Mouse (Mus musculus): ENCODE results near the gene Dph2.

The Dph2 gene

DNA sequence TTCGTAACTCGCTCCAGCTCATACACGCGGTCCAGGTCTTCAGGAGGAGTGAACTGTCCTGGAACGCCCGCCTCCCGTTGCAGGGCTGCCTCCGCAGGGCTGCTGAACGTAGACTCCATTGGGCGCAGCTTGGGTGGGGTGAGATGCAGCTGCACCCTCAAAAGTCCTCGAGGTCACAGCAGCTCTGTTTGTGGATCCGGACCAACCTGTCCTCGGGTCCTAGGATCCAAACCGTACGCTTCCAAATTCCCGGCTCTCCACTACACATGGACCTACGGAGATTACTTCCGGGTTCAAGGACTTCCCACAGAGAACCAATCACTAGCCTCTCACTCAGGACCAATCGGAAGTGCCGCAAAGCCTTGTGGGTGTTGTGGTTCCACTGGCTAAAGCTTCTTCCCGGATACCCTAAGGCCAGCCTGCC lies at the start of gene Dph2:
Gene Dph2, minus strand, starts transcription at position 295 of the 424 bp plus-strand sequence.
- in situ Hi-C loops (cut with MboI; ENCODE audit: unreplicated experiment in 2 of 2): no loop called here

DNA sequence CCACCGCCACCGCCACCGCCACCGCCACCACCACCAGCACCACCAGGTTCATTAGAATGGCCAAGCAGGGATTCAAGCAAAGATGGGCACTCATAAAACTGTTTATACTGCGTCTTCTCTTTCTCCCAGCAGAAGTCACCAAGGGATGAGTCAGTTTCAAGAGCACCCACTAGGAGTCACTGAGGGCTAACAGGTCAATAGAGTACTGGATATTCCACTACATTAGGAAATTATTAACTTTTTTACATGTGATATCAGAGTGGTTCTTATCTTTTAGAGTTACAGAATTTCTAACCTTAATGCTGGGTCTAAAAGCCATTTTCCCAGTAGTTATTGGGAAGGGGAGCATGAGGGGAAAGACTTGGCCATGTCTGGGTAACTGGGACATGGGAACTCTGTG lies 45.1 kb upstream of the Dph2 start:
- in situ Hi-C loops (cut with MboI; ENCODE audit: unreplicated experiment in 2 of 2): no loop called here

DNA sequence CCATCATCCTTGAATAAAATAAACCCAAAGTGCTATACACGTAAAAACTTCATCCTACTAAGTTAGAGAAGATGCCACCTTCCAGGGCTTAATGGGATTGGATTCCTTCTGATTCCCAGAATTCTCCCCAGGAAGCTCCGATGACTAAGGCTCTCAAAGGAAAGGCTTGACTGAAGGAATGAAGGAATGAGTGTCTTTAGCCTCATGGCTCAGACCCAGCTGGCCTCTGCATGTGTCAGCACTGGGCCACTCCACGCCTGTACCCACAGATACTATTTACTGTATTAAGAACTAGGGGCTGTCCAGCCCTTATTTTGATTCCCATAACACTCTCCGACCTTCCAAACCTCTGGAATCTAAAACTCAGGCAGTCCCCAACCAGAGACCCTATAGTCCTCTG lies 42.2 kb upstream of the Dph2 start:
- in situ Hi-C loops (cut with MboI; ENCODE audit: unreplicated experiment in 2 of 2): no loop called here

DNA sequence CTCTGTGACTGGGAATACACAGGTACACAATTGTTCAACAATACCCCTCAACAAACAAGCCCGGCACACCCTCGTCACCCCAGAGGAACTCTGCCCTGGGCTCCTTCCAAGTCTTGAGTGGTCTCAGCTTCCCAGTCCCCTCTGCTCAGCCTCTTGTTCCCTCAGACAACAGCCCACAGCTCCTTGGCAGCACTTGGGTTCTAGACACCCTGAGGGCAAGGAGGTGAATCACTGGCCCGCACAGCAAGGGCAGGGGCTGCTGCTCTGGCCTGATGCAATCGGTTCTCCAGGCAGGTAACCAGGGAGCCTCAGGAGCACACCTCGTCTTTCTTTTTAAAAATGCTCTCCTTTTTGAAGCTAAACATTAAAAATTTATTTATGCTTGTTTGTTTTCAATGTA lies 41.4 kb upstream of the Dph2 start:
- in situ Hi-C loops (cut with MboI; ENCODE audit: unreplicated experiment in 2 of 2): no loop called here

DNA sequence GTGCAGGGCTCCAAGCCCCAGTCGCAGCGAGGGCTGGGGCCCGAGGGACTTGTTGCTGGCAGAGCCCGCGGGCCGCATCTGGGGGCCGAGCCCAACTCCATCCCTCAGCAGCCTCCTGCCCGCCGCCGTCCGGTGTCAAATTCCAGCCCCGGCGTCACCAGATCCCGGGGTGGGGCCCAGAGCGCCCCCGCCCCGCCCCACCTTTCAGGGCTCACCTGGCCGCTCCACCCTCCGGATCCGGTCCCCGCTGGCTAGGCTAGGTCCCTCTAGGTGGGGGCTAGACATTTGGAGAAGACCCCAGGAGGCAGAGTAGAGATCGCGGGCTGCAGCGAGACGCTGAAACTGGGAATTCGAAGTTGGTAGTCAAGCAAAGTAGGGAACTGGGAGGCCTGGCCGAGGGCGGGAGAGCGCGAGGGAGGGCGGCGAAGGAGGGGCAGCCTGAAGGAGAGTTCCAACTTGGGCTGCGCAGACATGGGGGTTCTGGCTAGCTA lies 37.6 kb upstream of the Dph2 start, which contains the start of gene Artn:
Gene Artn, minus strand, starts transcription at position 373 of the 491 bp plus-strand sequence.
- in situ Hi-C loops (cut with MboI; ENCODE audit: unreplicated experiment in 2 of 2): loop anchor here (5.0 to 10.0 kb wide), 3 partner anchors 42 to 155 kb away; partner anchors contain the start of genes Atp6v0b (in 1 of the 2) and Slc6a9 (in 1 of the 2)

DNA sequence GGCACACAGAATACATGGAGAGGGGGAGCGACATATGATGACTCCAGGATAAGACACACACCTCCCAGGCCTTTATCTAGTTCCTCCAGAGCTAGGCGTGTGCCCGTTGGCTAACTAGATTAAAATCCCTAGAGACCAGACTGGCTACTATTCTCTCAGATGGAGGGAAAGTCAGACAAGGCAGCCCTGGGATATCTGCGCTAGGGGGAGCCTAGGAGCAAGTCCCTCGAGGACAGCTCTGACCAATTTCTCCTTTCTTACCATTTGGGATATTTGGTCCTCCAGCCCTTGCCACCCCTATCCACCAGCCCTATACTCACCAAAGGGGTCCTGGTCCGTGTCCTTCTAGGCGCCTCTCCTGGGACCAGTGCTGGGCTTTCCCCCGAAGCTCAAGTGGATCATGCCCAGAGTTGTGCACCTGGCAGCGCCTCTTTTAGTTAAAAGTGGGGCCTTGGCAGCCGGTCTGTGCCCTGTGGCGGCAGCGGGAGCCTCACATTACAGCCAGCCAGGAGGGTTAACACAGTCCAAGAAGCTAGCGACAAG lies 36.9 kb upstream of the Dph2 start:
- in situ Hi-C loops (cut with MboI; ENCODE audit: unreplicated experiment in 2 of 2): loop anchor here (5.0 to 10.0 kb wide), 3 partner anchors 41 to 156 kb away; partner anchors contain the start of genes Atp6v0b (in 1 of the 2) and Slc6a9 (in 1 of the 2)

DNA sequence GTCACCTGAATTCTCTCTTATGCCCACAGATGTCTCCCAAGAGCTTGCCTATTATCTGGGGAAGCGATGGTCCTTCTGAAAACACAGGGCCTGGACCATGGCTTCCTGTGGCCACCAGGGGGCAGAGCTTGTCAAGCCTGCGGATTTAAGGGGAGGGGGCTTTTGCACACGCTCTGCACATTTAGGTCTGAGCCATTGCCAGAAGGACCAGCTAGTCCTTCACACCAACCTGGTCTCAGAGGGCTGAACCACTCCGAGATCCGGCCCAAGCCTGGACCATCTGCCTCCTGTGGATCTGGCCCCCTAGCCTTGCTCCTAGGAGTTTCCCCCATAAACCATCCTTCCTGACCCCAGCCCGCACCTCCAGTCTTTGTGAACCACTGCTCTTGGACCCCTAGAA lies 36.4 kb upstream of the Dph2 start:
- in situ Hi-C loops (cut with MboI; ENCODE audit: unreplicated experiment in 2 of 2): loop anchor here (5.0 to 10.0 kb wide), 3 partner anchors 41 to 157 kb away; partner anchors contain the start of genes Atp6v0b (in 1 of the 2) and Slc6a9 (in 1 of the 2)

DNA sequence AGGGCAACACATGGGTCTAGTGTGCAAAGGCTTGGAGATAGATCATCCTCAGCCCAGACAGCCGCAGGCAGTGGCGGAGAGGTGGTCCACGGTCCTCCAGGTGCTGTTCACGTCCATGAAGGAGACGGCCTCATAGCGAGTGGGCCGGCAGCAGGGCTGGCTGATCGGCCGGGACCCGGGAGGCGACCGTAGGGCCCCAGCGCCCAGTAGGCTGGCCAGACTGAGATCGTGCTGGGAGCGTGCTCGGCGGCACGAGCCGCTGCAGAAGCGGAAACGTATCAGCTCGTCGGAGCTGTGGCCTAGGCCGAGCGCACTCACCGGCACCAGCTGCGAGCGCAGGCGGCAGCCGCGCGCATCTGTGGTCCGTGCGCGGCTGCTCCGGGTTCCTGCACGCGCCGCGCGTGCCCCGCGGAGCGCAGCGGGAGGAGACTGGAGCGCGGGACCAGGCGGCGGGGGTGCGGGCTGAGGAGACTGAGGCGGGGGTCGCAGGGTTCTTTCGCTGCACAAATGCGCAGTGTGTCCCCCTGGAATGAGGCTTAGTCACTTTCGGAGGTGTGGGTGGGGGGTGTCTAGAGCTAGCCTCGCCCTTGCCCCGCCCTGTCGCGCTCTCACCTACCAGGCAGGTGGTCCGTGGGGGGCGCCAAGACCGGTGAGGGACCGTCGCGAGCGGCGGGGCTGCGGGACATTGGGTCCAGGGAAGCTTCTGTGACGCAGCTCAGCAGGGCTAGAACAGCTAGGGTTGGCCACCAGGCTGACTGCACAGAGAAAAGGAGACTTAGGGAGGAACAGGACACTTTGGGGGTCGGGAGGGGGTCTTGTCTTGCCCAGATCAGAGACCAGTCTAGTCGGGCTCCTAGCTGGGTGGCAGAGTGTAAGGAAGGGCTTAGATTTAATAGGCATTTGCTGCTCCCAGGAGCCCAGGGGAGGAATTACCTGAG lies 35.0 kb upstream of the Dph2 start:
- in situ Hi-C loops (cut with MboI; ENCODE audit: unreplicated experiment in 2 of 2): loop anchor here (5.0 to 10.0 kb wide), 3 partner anchors 40 to 158 kb away; partner anchors contain the start of genes Atp6v0b (in 1 of the 2) and Slc6a9 (in 1 of the 2)

DNA sequence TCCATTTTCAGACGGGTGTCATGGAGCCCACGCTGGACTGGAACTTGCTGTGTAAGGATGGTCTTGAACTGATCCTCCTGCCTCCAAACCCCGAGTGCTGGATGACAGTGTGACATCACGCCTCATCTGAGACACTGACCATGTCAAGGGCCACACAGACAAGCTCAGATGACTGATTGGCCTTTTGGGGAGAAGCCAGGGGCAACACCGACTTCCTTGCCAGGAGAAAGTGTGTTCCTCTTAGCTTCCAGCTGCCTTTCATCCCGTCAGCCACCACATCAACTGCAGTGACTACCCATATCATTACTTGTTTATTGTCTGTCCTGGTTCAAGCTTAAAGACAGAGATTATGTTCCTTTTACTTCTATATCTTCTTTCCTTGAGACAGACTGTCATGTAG lies 33.1 kb upstream of the Dph2 start:
- in situ Hi-C loops (cut with MboI; ENCODE audit: unreplicated experiment in 2 of 2): loop anchor here (5.0 to 10.0 kb wide), 3 partner anchors 38 to 160 kb away; partner anchors contain the start of genes Atp6v0b (in 1 of the 2) and Slc6a9 (in 1 of the 2)

DNA sequence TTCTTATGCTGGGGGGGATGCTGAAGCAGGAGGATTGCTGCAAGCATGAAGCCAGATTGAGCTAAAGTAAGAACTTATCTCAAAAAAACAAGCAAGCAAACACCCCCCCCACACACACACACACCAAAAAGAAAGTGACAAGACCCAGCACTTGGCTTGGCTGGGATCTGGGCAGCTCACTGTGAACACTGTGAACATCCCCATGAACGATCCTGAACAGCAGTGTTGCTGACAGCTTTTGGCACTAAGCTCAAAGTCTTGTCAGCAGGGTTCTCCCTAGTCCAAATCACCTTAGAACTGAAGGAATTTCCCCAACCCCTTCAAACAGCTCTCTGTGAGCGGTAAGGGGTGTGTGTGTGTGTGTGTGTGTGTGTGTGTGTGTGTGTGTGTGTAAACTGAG lies 31.6 kb upstream of the Dph2 start:
- in situ Hi-C loops (cut with MboI; ENCODE audit: unreplicated experiment in 2 of 2): loop anchor here (10.0 kb wide), 1 partner anchor 161 kb away; no protein-coding TSS in a partner anchor

DNA sequence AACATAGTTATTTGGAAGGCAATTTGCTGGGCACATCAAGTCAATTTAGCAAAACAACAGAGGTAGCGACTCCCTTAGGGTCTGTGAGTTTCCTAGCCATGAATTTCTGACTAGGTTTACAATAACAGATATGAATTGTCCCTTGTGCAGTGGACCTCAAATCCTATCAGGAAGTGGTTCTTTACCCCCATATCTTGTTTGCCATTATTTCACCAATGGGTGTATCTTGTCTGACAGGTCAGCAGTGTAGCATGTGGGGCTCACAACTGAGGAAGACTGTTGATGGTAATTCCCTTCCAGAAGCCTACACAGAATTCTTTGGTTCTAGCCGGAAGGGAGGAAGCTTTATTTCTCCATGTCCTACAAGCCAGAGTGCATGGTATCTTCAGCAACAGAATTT lies 29.5 kb upstream of the Dph2 start:
- in situ Hi-C loops (cut with MboI; ENCODE audit: unreplicated experiment in 2 of 2): loop anchor here (10.0 kb wide), 1 partner anchor 163 kb away; no protein-coding TSS in a partner anchor

DNA sequence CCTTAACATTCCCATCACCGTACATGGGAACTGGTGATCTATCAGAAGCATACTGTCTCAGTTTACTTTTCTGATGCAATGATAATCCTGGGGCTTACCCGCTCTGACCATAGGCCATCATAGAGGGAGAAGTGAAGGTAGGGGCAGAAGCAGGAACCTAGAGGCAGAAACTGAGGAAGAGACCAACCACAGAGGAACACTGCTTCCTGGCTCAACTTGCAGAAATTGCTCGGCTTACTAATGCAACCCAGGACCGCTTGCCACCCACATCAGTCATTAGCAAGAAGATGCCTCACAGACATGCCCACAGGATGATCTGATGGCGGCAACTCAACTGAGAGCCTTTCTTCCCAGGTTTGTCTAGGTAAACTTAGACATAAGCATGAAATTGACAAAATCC lies 26.9 kb upstream of the Dph2 start:
- in situ Hi-C loops (cut with MboI; ENCODE audit: unreplicated experiment in 2 of 2): no loop called here

DNA sequence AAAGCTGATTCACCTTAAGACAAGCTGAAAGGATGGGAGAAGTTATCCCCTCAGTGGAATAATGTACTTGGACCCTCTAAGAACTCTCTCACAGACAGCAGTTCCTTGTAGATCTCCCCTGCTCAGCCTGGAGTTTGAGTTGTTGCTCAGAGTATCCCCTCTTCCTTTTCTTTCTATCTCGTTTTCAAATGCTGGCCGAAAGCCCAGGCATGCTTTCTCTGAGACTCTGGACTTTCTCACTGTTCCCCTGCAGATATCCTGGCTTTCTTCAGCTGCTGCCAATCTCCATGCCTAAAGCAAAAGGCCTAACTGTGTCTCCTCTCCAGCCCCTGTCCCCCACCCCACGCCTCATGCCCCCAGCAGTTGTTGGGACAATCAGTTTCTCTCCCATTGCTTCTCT lies 26.4 kb upstream of the Dph2 start:
- in situ Hi-C loops (cut with MboI; ENCODE audit: unreplicated experiment in 2 of 2): no loop called here

DNA sequence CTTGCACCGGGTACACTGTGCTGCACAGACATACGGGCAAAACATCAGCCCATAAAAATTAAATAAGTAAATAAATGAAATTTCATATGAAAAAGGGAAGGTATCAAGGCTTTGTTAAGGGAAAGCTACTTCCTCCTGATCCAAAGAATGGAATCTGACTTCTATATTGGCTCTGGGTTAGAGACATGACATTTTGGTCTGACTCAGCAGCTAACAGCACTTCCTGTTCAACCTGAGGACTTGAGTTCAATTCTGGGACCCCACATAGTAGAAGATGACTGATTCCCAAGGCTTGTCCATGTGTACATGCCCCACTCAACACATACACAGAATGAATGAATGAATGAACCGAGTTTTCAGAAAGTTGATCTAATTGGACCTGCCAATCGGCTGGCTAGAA lies 26.0 kb upstream of the Dph2 start:
- in situ Hi-C loops (cut with MboI; ENCODE audit: unreplicated experiment in 2 of 2): no loop called here

DNA sequence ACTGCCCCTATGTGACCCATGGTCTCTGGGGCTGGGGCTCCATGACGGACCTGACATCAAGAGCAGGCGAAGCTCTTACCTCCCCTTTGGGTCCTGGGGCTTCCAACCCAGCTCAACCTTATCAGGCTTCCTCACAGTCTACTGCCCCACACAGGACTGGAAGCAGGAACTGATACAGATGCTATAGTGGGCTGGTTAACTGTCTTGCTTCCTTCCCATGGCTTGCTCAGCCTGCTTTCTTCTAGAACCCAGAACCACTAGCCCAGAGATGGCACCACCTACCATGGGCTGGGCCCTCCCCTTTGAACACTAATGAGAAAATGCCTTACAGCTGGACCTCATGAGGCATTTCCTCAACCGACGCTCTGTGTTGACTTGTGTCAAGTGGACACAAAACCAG lies 25.6 kb upstream of the Dph2 start:
- in situ Hi-C loops (cut with MboI; ENCODE audit: unreplicated experiment in 2 of 2): no loop called here

DNA sequence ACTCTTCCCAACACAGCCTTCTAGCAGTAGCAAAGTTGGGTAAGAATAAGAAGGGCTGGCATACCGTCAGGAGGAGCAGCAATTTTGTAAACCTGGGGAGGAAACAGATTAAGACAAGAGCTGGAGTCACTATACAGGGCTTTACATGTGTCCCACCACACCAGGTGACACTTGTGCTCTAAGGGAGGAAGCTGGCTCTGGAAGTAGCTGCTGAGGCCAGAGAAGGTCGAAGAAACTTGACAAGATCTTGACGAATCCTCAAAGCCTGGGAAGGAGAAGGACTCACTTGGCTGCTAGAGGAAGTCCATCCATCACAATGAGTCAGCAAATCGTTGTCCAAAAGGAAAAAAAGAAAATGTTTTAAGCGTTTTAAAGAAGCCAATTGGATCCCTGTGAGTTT lies 24.6 kb upstream of the Dph2 start:
- in situ Hi-C loops (cut with MboI; ENCODE audit: unreplicated experiment in 2 of 2): no loop called here

DNA sequence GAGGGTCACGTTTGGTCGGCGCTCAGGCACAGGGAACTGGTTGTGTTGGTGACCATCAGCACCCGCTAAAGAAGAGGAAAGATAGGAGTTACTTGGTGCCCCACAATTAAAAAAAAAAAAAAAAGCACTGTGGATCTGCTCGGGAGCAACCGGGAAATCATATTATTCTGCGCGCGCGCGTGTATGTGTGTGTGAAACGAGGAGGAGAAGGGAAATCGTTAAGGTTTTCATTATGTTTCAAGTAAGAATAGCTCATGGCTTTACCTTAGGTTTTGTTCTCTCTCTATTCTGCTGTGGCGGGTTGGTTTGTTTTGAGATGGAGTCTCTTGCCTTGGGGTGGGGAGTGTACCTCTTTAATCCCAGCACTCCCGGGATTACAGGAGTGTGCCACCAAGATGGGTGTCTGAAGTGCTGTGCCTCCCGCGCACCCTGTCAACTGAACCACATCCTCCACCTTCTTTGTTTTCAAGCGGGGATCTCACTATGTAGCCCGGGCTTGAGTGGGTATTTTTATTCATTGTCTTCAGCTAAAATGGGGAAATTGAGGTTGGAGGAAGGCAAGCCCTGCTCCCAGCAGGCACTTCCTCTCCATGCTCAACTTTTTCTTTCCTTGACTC lies 23.8 kb upstream of the Dph2 start:
- in situ Hi-C loops (cut with MboI; ENCODE audit: unreplicated experiment in 2 of 2): no loop called here

DNA sequence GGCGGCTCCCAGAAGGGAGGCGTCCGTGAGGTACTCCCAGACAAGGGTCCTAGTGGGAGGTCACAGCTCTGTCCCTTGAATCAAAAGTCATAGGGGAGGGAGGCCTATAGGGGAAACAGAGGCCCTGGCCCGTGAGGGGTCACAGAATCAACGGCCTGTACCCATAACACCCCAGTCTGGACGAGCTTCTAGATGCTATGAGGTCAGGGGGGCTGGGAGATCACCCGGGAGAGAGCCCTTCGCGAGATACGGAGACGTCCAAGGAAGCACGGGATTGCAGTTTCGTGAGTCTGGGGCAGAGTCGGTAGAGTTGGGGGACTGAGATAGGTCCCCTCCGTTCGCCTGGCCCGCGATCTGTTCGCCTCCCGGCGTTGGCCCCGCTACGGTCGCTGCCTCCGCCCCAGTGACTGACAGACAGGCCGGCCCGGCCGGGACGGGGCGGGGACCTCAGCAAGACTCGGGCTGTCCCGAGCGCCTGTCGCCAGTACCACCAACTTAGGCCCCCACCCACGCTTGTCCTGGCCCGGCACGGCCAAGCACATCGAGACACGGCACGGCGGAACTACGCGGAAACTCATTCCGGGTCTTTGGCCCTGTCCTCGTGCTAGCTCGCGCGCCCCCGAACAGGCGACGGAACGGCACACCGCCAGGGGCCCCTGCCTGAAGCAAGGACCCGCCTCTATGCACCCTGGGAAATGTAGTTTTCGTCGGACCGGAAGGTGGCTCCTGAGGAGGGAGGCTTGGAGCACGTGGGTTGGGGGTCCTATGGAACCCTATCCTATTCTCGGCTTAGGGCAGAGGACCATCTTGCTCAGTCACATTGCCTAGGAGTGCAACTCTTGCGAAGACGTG lies 23.0 kb upstream of the Dph2 start, which contains the start of gene Ipo13:
Gene Ipo13, minus strand, starts transcription at position 409 of the 852 bp plus-strand sequence.
- in situ Hi-C loops (cut with MboI; ENCODE audit: unreplicated experiment in 2 of 2): no loop called here

DNA sequence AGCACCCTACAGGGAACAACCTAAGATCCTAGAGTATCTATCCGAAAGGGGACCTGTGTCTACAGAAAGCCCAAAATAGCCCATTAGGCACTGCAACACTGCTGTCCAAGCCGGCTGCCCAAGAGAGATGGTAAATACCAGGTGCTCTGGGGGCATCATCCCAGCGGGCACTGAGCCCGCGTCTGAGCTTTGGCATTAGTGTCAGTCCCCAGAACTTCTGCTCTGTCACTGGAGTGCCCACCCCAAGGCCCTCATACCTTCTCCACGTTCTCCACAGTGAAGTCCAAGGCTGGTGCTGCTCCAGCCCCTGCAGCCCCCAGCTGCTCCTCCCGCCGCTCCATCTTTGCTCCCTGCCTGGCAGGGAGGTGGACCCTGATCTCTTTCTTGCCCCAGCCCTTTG lies 22.2 kb upstream of the Dph2 start:
- in situ Hi-C loops (cut with MboI; ENCODE audit: unreplicated experiment in 2 of 2): no loop called here

DNA sequence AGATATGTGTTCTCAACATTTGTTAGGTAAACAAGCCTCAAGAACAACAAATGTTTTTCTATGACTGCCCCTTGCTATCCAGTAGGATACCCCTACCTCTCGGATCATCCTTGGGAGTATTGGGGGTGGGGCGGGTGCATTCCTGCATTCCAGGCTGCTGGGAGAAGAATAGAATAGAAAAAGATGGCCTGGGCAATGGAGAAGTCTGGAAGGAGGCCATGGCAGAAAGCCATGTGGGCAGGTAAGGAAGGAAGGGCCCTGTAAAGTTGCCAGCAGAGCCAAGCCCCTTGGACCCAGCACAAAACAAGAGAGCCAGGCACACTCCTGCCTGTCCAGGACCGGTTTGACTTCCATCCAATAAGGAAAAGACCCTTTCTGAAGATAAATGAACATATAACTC lies 21.6 kb upstream of the Dph2 start:
- in situ Hi-C loops (cut with MboI; ENCODE audit: unreplicated experiment in 2 of 2): no loop called here

All from v-Abl transformed pro-B cells (cell line).